Mouse (Mus musculus) liver, embryonic 12.5 days (tissue): ENCODE results near the gene Oprl1. TPM values are rescaled to one million over a fixed set of nuclear protein-coding genes. Genes with fewer than 3 reads are reported as not detected.

Source experiments
- ATAC-seq: fragments of 200-750 bp; cut with Nextera tagmentation; 2 replicates; pipeline ENCODE4 v1.8.0; 2017; ENCODE audit warnings: moderate number of reproducible peaks, mild to moderate bottlenecking, moderate library complexity
- H3K27ac ChIP-seq: fragments of 300-500 bp; sonication (generic); 2 replicates; pipeline ENCODE4 v1.5.1; 2016; ENCODE audit warnings: mild to moderate bottlenecking
- H3K27me3 ChIP-seq: fragments of 300-500 bp; sonication (generic); replicated peaks from 2 replicates; pipeline ENCODE4 v1.6.1; 2016; ENCODE audit warnings: mild to moderate bottlenecking, moderate library complexity
- H3K36me3 ChIP-seq: fragments of 300-500 bp; sonication (generic); 2 replicates; pipeline ENCODE4 v1.6.1; 2016; ENCODE audit warnings: mild to moderate bottlenecking, moderate library complexity
- H3K4me1 ChIP-seq: fragments of 300-500 bp; sonication (generic); 2 replicates; pipeline ENCODE4 v1.6.1; 2016
- H3K4me2 ChIP-seq: fragments of 300-500 bp; sonication (generic); 2 replicates; pipeline ENCODE4 v1.6.1; 2016; ENCODE audit warnings: mild to moderate bottlenecking, moderate library complexity
- H3K4me3 ChIP-seq: fragments of 300-500 bp; sonication (generic); 2 replicates; pipeline ENCODE4 v1.5.1; 2016; ENCODE audit warnings: mild to moderate bottlenecking, moderate library complexity
- H3K9ac ChIP-seq: fragments of 300-500 bp; sonication (generic); 2 replicates; pipeline ENCODE4 v1.6.1; 2016; ENCODE audit warnings: mild to moderate bottlenecking, moderate library complexity
- H3K9me3 ChIP-seq: fragments of 300-500 bp; sonication (generic); replicated peaks from 2 replicates; pipeline ENCODE4 v1.6.1; 2016; ENCODE audit warnings: mild to moderate bottlenecking, moderate library complexity
- WGBS: fragments of 180-500 bp; shearing (Covaris S2); methylation state at CpG from one replicate; pipeline ENCODE4 v1.1.7; 2016; ENCODE audit not compliant: insufficient replicate concordance; 5-methylcytosine and 5-hydroxymethylcytosine counted together
- polyA plus RNA-seq: library from polyadenylated mRNA; unstranded; fragments of >200 nt; fragmentation: Nextera tagmentation; extraction: Ambion mirVana; gene quantifications from 2 replicates; pipeline ENCODE4 v1.2.1, GENCODE M21; 2016

Oprl1 gene
- 0.89 and 0.94 TPM in 2 replicates for polyA plus RNA-seq

GRCm38 (mm10) chr2:181714903-181715326 is at the start of gene Oprl1:
Gene Oprl1 (plus strand): TSS chr2:181715016.
- H3K36me3 ChIP-seq: no peaks in the 10 kb centered on the region
- H3K9me3 ChIP-seq: no peaks in the 10 kb centered on the region
- no peak within 1 kb of the TSS for H3K9ac ChIP-seq
- peak within 1 kb of the TSS; percentile 17; the same call in 1 of the 2 replicates for H3K4me2 ChIP-seq
- H3K4me3 ChIP-seq: no peak within 1 kb of the TSS
- H3K27ac ChIP-seq: no peak within 1 kb of the TSS
- H3K27me3 ChIP-seq: no peaks in the 10 kb centered on the region
- WGBS: under 1% methylated on average over 7 of the region's 7 CpGs
- ATAC-seq: no peak
- peaks cover 4% of the 10 kb centered on the region for H3K4me1 ChIP-seq

GRCm38 (mm10) chr2:181670285-181670912 is 44.4 kb upstream of the Oprl1 start:
- no peaks in the 10 kb centered on the region for H3K36me3 ChIP-seq
- H3K9me3 ChIP-seq: no peaks in the 10 kb centered on the region
- H3K4me1 ChIP-seq: peaks cover 8% of the 10 kb centered on the region
- peaks cover 79% of the 10 kb centered on the region for H3K27me3 ChIP-seq
- H3K27ac ChIP-seq: no peak overlapping the region
- H3K9ac ChIP-seq: no peak overlapping the region
- 5% methylated on average over 56 of the region's 56 CpGs for WGBS
- no peak for ATAC-seq
- peak overlapping the region; percentile 61 for H3K4me2 ChIP-seq
- peak overlapping the region; percentile 49 for H3K4me3 ChIP-seq

GRCm38 (mm10) chr2:181670913-181671311 is 43.9 kb upstream of the Oprl1 start:
- Histone ChIP-seq H3K9me3 (no peaks in the 10 kb centered on the region), H3K9ac (peak overlapping the region; percentile 45; the same call in 1 of the 2 replicates), H3K36me3 (no peaks in the 10 kb centered on the region), H3K4me3 (peak overlapping the region; percentile 49), H3K4me2 (peak overlapping the region; percentile 61), H3K27me3 (peaks cover 80% of the 10 kb centered on the region), H3K4me1 (peaks cover 13% of the 10 kb centered on the region), H3K27ac (no peak overlapping the region)
- no peak for ATAC-seq
- WGBS: under 1% methylated on average over 41 of the region's 41 CpGs

GRCm38 (mm10) chr2:181671326-181671725 is 43.5 kb upstream of the Oprl1 start, which contains the start of gene Sox18:
Gene Sox18 (minus strand): TSS chr2:181671640.
- H3K9me3 ChIP-seq: no peaks in the 10 kb centered on the region
- no peaks in the 10 kb centered on the region for H3K36me3 ChIP-seq
- H3K27ac ChIP-seq: no peak within 1 kb of the TSS
- H3K4me2 ChIP-seq: peak within 1 kb of the TSS; percentile 61
- peaks cover 17% of the 10 kb centered on the region for H3K4me1 ChIP-seq
- under 1% methylated on average over 43 of the region's 43 CpGs for WGBS
- H3K9ac ChIP-seq: peak within 1 kb of the TSS; percentile 45; the same call in 1 of the 2 replicates
- peaks cover 80% of the 10 kb centered on the region for H3K27me3 ChIP-seq
- H3K4me3 ChIP-seq: peak within 1 kb of the TSS; percentile 49
- ATAC-seq: no peak

- Histone ChIP-seq H3K4me3 (no peak overlapping the region), H3K4me2 (no peak overlapping the region), H3K27me3 (peaks cover 81% of the 10 kb centered on the region), H3K36me3 (no peaks in the 10 kb centered on the region), H3K9me3 (no peaks in the 10 kb centered on the region), H3K4me1 (peaks cover 17% of the 10 kb centered on the region), H3K9ac (no peak overlapping the region), H3K27ac (no peak overlapping the region)
- WGBS: 33% methylated on average over 7 of the region's 7 CpGs
- no peak for ATAC-seq
Measured at GRCm38 (mm10) chr2:181671984-181672383, 42.8 kb upstream of the Oprl1 start.

- no peaks in the 10 kb centered on the region for H3K9me3 ChIP-seq
- H3K36me3 ChIP-seq: no peaks in the 10 kb centered on the region
- H3K4me2 ChIP-seq: no peak overlapping the region
- H3K9ac ChIP-seq: no peak overlapping the region
- no peak overlapping the region for H3K27ac ChIP-seq
- WGBS: 47% methylated on average over 1 of the region's 1 CpGs
- no peak for ATAC-seq
- H3K27me3 ChIP-seq: peaks cover 74% of the 10 kb centered on the region
- peaks cover 22% of the 10 kb centered on the region for H3K4me1 ChIP-seq
- no peak overlapping the region for H3K4me3 ChIP-seq
Measured at GRCm38 (mm10) chr2:181673501-181673900, 41.3 kb upstream of the Oprl1 start.

- Histone ChIP-seq H3K27ac (no peak overlapping the region), H3K27me3 (peaks cover 59% of the 10 kb centered on the region)
Measured at GRCm38 (mm10) chr2:181674934-181675333, 39.9 kb upstream of the Oprl1 start.

GRCm38 (mm10) chr2:181675454-181675853 is 39.4 kb upstream of the Oprl1 start:
- Histone ChIP-seq H3K4me1 (peaks cover 32% of the 10 kb centered on the region), H3K9ac (no peak overlapping the region), H3K4me2 (peak overlapping the region; percentile 55), H3K27ac (no peak overlapping the region), H3K36me3 (no peaks in the 10 kb centered on the region), H3K4me3 (peak overlapping the region; percentile 20; the same call in 1 of the 2 replicates), H3K9me3 (no peaks in the 10 kb centered on the region), H3K27me3 (peaks cover 56% of the 10 kb centered on the region)
- ATAC-seq: no peak
- 2% methylated on average over 14 of the region's 14 CpGs for WGBS

More at GRCm38 (mm10) chr2:181674934-181675333, 39.9 kb upstream of the Oprl1 start:
- H3K9ac ChIP-seq: no peak overlapping the region
- no peak for ATAC-seq
- no peaks in the 10 kb centered on the region for H3K9me3 ChIP-seq
- no peaks in the 10 kb centered on the region for H3K36me3 ChIP-seq
- WGBS: 66% methylated on average over 4 of the region's 4 CpGs
- H3K4me3 ChIP-seq: no peak overlapping the region
- peak overlapping the region; percentile 55; the same call in 1 of the 2 replicates for H3K4me2 ChIP-seq
- peaks cover 30% of the 10 kb centered on the region for H3K4me1 ChIP-seq

- no peak overlapping the region for H3K9ac ChIP-seq
- no peak overlapping the region for H3K4me3 ChIP-seq
- H3K27ac ChIP-seq: no peak overlapping the region
- H3K27me3 ChIP-seq: peaks cover 55% of the 10 kb centered on the region
- no peaks in the 10 kb centered on the region for H3K36me3 ChIP-seq
- no peak overlapping the region for H3K4me2 ChIP-seq
- ATAC-seq: no peak
- no peaks in the 10 kb centered on the region for H3K9me3 ChIP-seq
- peaks cover 37% of the 10 kb centered on the region for H3K4me1 ChIP-seq
- WGBS: 28% methylated on average over 2 of the region's 2 CpGs
Measured at GRCm38 (mm10) chr2:181676424-181676823, 38.4 kb upstream of the Oprl1 start.

- Histone ChIP-seq H3K9me3 (no peaks in the 10 kb centered on the region), H3K9ac (no peak overlapping the region), H3K36me3 (no peaks in the 10 kb centered on the region), H3K4me1 (peaks cover 43% of the 10 kb centered on the region), H3K4me2 (no peak overlapping the region), H3K27me3 (peaks cover 48% of the 10 kb centered on the region), H3K4me3 (no peak overlapping the region), H3K27ac (no peak overlapping the region)
- WGBS: 71% methylated on average over 5 of the region's 5 CpGs
- no peak for ATAC-seq
Measured at GRCm38 (mm10) chr2:181677096-181677754, 37.6 kb upstream of the Oprl1 start.

GRCm38 (mm10) chr2:181677755-181678098 is 37.1 kb upstream of the Oprl1 start:
- WGBS: 31% methylated on average over 3 of the region's 3 CpGs
- Histone ChIP-seq H3K4me3 (no peak overlapping the region), H3K27ac (no peak overlapping the region), H3K4me1 (peaks cover 43% of the 10 kb centered on the region), H3K9ac (no peak overlapping the region), H3K36me3 (no peaks in the 10 kb centered on the region), H3K9me3 (no peaks in the 10 kb centered on the region), H3K27me3 (peaks cover 48% of the 10 kb centered on the region), H3K4me2 (no peak overlapping the region)
- ATAC-seq: no peak

- H3K4me1 ChIP-seq: peaks cover 43% of the 10 kb centered on the region
- ATAC-seq: peak; percentile 67
- no peak overlapping the region for H3K9ac ChIP-seq
- H3K9me3 ChIP-seq: no peaks in the 10 kb centered on the region
- 36% methylated on average over 1 of the region's 1 CpGs for WGBS
- no peaks in the 10 kb centered on the region for H3K36me3 ChIP-seq
- H3K27ac ChIP-seq: no peak overlapping the region
- no peak overlapping the region for H3K4me2 ChIP-seq
- H3K4me3 ChIP-seq: no peak overlapping the region
- H3K27me3 ChIP-seq: peaks cover 38% of the 10 kb centered on the region
Measured at GRCm38 (mm10) chr2:181678780-181679179, 36.0 kb upstream of the Oprl1 start.
